Mouse (Mus musculus) brain, embryonic 14.5 days (tissue): ENCODE data around the gene Adgb. TPM values are rescaled to one million over a fixed set of nuclear protein-coding genes. Genes with fewer than 3 reads are reported as not detected.
"Not testable (repeated sequence)": the region's sequence is repeated elsewhere in the genome, so short reads cannot be mapped to it uniquely, and the experiment has no call there.

Experiments used
- DNase-seq: peaks from one replicate; pipeline ENCODE4 v3.0.0-alpha.2; 2011; ENCODE audit warnings: low read depth
- CTCF ChIP-seq: fragments of 200-500 bp; IDR thresholded peaks from 2 replicates; pipeline ENCODE4 v1.5.1; 2012; ENCODE audit warnings: inconsistent platforms, mild to moderate bottlenecking, moderate library complexity, borderline replicate concordance; ENCODE audit not compliant: insufficient read depth, insufficient read length; ENCODE audit errors: extremely low read depth
- POLR2A ChIP-seq: fragments of 200-500 bp; IDR thresholded peaks from 2 replicates; pipeline ENCODE4 v1.6.1; 2012; ENCODE audit warnings: mild to moderate bottlenecking, inconsistent platforms, borderline replicate concordance; ENCODE audit not compliant: poor library complexity, insufficient read depth, insufficient read length, severe bottlenecking; ENCODE audit errors: extremely low read depth
- polyA plus RNA-seq: library from polyadenylated mRNA; depleted of rRNA; stranded (reverse); fragments of >200 nt; gene quantifications from 2 replicates; pipeline ENCODE4 v1.2.3, GENCODE M21; 2012; rRNA removed

The Adgb gene
- 0.16 and 0.29 TPM in 2 replicates for polyA plus RNA-seq

GRCm38 (mm10) chr10:10471961-10472610 is at the start of gene Adgb:
Adgb (minus strand) TSS chr10:10472326.
- TF ChIP-seq POLR2A (no peak), CTCF (no peak)
- DNase-seq: peak; percentile 88

- TF ChIP-seq POLR2A: no peak
- no peak for TF ChIP-seq CTCF
- DNase-seq: no peak
These were observed 8.0 kb upstream of the Adgb start for GRCm38 (mm10) chr10:10480139-10480538.

GRCm38 (mm10) chr10:10477429-10477828 is 5.3 kb upstream of the Adgb start:
- DNase-seq: not testable (repeated sequence)

DNA sequence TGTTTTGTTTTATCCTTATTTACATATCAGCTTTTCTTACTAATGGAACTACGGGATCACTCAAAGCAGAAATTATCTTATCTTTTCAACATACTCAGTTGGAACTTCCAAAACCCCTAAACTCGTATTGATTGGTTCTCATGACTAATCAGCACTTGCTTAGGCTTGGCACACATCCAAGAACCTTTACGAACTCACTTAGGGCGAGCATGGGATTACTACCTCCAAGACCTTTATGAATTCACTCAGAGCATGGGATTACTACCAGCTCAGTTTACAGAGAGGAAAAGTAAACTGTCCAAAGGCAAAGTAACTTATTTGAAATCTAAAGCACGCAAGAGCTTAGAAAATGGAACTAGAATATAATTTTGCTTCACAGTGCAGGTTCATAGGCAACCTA is 4.8 kb upstream of the Adgb start:
- no peak for DNase-seq
- TF ChIP-seq POLR2A: no peak
- TF ChIP-seq CTCF: no peak

DNA sequence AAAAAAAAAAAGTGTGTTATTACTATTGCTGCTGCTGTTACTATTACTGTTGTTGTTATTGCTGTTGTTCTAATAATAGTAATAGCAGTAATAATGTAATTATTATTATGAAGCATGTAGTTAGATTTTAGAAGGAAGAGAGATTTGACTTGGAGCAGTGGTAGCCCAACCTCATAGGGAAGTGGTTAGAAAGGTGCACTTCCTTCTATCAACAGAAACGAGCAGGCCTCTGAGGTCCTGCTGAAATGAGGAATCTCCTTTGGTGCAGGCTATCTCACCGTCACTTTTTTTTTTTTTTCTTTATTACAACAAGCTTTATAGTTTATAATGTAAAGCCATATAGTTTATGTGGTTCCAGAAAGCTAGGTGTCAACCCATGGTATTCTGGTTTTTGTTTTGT is 4.4 kb upstream of the Adgb start:
- DNase-seq: no peak
- no peak for TF ChIP-seq POLR2A
- TF ChIP-seq CTCF: no peak

DNA sequence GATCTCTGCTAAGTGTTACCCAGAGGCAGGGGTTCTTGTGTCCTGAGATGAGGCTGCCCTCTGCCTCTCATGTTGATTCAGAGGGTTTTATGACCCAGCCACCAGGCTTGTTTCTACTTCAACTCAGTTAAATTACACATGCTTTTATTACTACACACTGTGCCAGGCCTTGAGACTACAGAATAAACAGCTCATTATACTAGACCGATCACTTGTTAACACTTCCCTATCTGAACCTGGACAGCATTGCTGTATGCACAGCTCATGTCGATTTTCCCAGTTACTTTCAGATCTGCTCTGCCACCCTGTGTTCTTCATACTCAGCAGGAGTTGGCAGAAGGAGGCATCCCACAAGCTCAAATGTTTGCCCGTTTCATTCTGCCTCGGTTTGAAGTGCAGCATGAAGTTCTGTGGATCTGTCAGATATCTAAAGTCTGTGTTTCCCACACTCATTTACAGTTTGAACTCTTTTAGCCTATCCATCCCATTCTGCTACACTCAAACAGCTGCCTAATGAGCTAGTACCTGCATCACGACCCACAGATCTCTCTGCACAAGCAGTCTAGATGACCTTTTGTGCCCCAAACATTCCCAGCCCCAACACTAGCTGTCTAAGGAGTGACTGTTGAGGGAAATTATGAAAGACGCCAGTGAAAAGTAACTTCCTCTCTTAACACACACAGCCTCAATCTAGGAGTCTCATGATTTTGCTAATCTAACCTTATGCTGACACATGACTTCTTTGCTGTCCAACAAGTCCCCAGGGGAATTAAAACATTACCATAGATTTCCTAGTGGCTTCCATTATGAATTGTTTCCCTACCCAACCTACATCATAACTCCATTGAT is 3.2 kb downstream of the Adgb start:
- DNase-seq: peak; percentile 47
- TF ChIP-seq CTCF (no peak), POLR2A (no peak)

DNA sequence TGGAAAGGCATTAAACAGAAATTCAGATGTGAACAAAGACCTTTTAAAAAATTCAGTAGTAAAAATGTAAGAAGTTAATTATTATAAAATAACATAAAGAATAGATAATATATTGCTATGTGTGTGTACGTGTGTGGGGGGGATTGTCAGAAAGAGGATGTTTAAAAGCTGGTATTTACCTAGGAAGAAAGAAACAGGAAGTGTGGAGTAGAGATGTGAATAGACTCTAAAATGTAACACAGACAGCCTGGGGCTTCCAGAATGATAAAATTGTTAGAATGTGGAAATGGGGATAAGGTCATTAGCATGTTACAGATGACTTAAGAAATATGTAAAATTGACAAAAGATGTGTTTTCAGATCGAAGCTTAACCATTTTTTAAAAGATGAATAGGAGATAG is 12.0 kb downstream of the Adgb start:
- DNase-seq: no peak
- TF ChIP-seq POLR2A (no peak), CTCF (no peak)

GRCm38 (mm10) chr10:10456991-10457390 is 15.1 kb downstream of the Adgb start:
- no peak for DNase-seq
- no peak for TF ChIP-seq POLR2A

GRCm38 (mm10) chr10:10449067-10449466 is 23.1 kb downstream of the Adgb start:
- no peak for TF ChIP-seq CTCF
- TF ChIP-seq POLR2A: no peak
- no peak for DNase-seq

DNA sequence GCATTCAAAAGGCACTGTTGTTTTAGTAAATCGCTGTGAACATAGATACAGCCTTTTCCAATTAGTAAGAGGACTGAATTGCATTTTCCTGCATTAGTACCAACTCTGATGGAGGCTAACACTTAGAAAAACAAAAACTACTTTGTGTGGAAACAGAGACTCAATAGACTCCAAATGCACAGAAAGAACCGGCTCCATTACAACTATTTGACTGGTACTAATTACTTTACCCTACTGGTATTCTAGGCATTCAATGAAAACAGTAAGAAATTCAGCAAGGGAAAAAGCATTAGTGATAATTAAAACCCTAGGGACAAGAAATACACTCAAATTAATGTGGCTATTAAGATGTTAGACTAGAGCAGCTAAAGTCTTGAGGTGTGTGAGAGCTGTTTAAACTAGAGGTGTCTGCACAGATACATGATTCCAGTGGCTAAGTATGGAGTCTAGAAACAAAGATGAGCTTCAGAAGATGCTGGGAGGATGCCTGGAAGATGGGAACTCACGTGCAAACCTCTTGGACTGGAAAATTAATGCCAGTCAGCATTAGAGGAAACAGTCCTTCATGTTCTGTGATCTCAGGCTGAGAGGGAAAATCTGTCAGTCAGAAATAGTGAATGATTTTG is 27.2 kb downstream of the Adgb start:
- TF ChIP-seq CTCF (no peak), POLR2A (no peak)
- DNase-seq: peak; percentile 62

GRCm38 (mm10) chr10:10443558-10443957 is 28.6 kb downstream of the Adgb start:
- TF ChIP-seq CTCF (no peak), POLR2A (no peak)
- no peak for DNase-seq

- TF ChIP-seq CTCF (no peak), POLR2A (no peak)
- peak; percentile 57 for DNase-seq
These were observed 37.1 kb downstream of the Adgb start for GRCm38 (mm10) chr10:10435014-10435413.
